Mouse (Mus musculus) CH12F3 (cell line): ENCODE measurements at regions not wholly inside any gene's neighbourhood (a gene's known extent, or its start where the extent isn't known, plus 50 kb on each side); places are given as distances from the start of the nearest gene placed in this dataset.

Experiments used
- in situ Hi-C: fragments of 300-500 bp; cut with MboI; formaldehyde crosslinking; loops from 2 replicates; pipeline ENCODE4 v1.14.3; 2020; ENCODE audit warnings: low sequenced_read_pairs

DNA sequence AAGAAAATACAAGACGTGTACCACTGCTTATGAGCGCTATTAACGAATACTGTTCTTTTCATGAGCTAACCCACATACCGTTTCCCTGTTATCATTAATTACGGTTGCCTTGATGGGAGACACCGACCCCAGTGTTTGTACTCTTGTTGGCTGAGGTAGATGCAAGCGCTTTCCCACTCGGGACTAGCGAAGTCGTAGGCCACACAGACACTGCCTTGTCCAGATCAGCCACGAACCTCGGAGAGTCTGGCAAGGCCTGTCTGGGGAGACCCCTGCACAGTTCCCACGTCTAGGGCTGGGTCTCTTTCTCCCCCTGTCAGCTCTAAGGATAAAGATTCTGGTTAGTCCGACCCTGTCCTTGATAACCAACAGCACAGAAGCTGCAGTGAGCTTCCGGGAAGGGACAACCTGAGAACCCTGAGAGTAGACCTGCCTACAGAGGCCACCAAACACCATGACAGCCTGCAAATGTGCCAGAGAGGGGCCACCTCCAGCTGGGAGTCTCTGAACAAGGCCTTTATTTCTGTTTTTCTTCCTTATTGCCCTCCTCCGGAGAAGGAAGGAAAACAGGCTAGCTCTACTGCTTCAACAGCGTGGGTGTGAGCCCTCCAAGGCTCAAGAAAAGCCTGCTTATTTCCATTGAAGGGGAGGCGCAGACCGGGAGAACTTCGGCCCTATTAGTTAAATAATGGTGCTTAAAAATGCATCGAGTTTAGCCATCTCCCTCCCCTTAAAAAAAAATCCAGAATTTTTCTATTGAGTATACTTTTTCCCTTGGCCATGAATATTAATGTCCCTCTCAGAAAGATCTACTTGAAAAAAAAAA, 209.8 kb downstream of the Gm26897 start:
- in situ Hi-C loops, result no loop called here

- in situ Hi-C loops, result no loop called here
Measured at GRCm38 (mm10) chr5:111944273-111944971, 210.7 kb downstream of the Gm26897 start.

GRCm38 (mm10) chr5:111944972-111945285, 211.2 kb downstream of the Gm26897 start:
- in situ Hi-C loops, result no loop called here

GRCm38 (mm10) chr5:111946281-111946680, 212.6 kb downstream of the Gm26897 start:
- in situ Hi-C loops, result no loop called here

DNA sequence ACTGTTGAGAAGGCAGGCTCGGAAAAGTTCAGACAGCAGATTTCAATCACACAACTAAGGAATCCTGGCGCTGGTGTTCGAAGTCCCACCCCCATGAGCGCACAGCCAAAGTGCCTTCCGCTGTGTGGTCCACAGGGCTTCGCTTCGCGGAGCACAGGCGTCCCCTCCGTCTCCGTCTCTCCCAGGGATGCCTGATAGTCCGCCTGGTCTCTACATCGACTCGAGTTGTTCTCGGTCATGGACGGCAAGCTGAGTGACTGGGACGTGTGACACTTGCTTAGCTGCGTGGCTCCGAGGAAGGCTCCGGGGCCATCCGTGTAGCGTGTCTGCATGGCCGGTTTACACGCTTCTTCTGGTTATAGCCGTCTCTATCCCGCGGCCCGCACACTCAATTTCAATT, 224.0 kb downstream of the Gm26897 start:
- in situ Hi-C loops, result no loop called here

DNA sequence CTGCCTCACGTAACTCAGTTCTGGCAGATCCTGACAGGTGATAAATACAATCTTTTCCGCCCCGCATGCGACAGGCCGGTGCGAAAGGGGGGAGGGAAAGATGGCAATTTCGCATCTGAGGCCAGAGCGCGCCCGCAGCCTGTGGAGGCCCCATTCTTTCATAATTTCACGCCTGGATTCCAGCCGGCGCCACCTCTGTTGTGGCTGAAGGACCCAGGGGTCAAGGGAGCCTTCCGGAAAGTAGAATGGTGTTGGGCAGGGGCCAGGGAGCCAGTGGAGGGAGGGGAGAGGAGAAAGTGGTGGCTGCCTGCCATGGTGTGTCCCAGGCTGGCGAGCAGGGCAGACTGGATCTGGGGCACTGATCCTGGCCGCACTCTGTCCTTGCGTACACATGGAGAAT, 224.5 kb downstream of the Gm26897 start:
- in situ Hi-C loops, result no loop called here

DNA sequence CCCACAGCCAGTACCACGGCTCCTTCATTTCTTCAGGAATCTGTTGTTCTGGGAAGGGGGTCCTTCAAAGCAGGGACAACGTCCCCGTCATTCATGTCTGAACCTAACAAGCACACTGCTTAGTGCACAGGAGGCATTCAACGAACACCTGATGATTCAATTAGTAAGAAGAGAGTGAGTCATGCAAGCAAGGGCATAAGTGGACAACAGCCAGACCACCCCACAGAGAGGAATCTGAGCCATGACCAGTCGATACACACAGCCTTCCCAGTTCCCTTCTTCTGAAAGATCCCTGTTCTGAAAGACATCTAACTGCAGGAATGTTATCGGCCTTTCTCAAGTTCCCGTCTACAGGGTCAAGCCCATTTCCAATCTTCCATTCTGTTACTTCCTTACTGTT, 231.6 kb downstream of the Gm26897 start:
- in situ Hi-C loops, result no loop called here

- in situ Hi-C loops, result no loop called here
Measured at GRCm38 (mm10) chr5:111968121-111968520, 234.4 kb downstream of the Gm26897 start.

GRCm38 (mm10) chr5:111968701-111969100, 235.0 kb downstream of the Gm26897 start:
- in situ Hi-C loops, result no loop called here

DNA sequence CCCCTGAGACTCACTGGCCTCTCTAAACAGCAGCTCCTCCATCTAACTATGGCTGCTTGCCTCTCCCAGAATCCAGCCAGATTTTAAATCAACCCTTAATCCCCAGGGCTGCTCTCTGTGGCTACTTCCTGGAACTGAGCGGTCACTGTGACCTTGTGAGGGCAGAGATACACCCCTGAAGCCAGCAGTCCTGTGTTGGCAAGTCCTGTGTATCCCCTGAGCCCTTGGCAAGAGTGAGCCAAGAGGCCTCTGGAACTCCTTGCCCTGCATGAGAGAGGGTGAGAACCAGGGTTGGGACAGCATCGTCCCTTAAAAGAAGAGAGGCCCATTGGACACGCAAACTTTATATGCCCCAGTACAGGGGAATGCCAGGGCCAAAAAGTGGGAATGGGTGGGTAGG, 237.5 kb downstream of the Gm26897 start:
- in situ Hi-C loops, result no loop called here

GRCm38 (mm10) chr5:111971952-111972351, 238.2 kb downstream of the Gm26897 start:
- in situ Hi-C loops, result no loop called here

DNA sequence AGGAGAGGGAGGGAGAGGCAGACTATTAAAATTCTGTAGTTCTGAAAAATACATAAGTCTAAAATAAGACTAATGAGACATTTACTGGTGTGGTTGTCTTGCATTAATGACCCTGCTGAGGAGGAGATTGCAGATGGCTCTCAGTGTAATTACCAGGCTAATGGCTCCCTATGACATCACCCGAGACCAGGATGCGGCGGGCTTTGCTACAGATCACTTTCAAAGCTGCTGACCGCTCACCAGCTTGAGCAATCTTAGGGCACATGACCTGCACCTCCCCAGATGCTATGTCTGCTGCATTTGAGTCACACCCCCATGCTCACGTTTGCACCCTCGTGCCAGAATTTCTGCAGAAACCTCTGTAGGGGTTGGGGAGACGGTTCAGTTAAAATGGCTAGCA, 242.0 kb downstream of the Gm26897 start:
- in situ Hi-C loops, result no loop called here

DNA sequence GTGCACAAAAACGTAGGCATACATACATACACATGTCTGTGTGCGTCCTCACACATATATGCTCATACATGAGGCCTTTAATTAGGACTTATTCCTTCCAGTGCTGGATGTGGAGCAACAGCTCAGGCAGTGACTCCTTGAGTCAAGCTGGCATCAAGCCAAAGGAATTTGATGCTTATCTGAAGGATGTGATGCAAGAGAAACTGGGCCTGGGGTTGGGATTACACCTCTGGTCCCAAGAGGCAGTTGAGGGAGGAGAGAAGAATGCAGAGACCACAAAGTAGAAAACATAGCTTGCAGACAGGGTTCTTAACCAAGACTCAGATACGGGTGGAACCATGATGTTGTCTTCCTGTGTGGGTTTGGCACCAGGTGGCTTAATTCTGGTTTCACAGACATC, 245.9 kb downstream of the Gm26897 start:
- in situ Hi-C loops, result no loop called here

GRCm38 (mm10) chr5:111982106-111982505, 248.4 kb downstream of the Gm26897 start:
- in situ Hi-C loops, result no loop called here

DNA sequence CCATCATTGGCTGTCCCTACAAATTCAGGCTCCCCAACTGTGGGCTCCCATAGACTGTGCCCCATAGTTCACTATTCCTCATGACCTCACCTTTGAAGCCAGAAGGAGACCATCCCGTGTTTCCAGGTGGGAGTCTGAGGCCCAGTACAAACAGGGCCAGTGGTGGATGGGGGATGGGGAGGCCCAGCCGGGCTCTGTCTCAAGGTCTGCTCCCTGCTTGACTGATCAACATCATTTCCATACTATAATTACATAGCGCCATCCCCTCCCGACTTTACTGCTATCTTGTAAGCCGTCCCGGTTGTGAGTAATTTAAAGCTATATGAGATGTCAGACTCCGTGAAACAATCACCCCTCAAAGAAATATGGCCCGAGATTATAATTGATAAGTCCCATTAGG, 252.3 kb downstream of the Gm26897 start:
- in situ Hi-C loops, result no loop called here

DNA sequence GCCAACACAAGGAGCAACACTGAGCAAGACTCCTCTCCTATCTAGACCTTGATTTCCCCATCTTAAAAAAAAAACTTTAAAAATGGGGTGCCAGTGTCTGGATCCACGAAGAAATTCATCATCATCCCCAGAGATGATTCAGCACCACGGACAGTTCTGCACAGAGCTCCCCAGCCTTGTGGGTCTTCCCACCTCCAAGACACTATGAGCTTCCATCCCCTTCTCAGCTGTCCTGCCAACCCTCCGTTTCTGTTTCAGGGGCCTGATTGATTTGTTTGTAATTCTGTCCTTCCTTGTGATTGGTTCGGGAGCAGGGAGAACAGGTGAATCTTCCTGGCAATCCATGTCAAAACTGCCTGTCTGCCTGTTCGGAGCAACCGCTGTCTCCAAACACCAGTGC, 253.3 kb downstream of the Gm26897 start:
- in situ Hi-C loops, result no loop called here

- in situ Hi-C loops, result no loop called here
Measured at GRCm38 (mm10) chr5:111991805-111992204, 258.1 kb downstream of the Gm26897 start.

DNA sequence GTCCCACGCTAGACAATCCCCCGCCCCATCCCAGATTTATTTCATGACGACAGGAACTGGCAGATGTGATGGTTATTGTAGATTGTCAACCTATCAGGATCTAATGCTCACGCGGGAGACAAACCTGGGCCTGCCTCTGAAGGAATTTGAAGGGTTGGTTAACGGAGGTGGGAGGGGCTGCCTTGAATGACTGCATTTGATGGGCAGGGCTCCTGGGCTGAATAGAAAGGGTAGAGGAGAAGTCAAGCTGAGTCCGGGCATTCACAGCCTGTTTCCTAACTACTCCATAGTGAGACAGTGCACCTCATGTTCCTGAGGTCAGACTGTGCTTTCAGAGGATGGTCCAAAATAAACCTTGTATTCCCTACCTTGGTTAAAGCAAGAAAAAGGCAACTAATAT, 259.1 kb downstream of the Cryba4 start:
- in situ Hi-C loops, result no loop called here

- in situ Hi-C loops, result no loop called here
Measured at GRCm38 (mm10) chr5:111993930-111994329, 258.4 kb downstream of the Cryba4 start.

- in situ Hi-C loops, result no loop called here
Measured at GRCm38 (mm10) chr5:111996806-111997205, 255.5 kb downstream of the Cryba4 start.

GRCm38 (mm10) chr5:112001742-112002701, 250.3 kb downstream of the Cryba4 start:
- in situ Hi-C loops, result no loop called here
